In the genomic region with DNA sequence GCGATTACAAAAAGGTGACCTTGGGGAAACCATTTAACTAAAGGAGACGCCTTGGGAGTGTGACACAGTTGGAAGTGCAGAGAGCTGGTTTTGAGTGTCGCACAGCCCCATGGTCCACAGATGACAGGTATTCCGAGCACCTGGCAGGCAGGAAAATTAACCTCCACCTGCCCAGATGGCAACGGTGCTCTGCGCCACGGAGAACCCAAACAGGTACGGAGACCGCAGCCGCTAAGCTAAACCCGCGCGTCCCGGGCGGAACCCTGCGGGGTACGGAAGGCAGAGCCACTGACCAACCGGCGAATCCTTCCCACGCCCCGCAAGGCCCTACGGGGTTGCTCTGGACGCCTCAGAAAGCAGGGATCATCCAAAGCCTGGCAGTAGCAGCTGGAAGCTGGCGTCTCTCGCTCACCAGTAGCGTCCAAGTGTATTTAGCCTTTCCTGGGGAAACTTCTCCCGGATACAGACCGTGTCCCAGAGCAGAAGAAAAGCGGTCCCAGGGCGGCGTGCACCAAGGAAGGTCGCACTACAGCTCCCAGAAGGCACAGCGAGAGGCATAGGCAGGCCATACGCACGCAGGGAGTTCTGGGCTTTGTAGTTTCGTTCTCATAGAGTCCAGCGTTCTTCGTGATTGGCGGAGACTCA, we compare ENCODE assay signal across 7 mouse cellular contexts. TPM values are rescaled to one million over a fixed set of nuclear protein-coding genes. Genes with fewer than 3 reads are reported as not detected.
DNase-seq lines count a peak whose midpoint lies in the region; ATAC-seq lines count a peak whose summit lies in the region.

Gene Fastkd1 (minus strand): TSS at position 536 of the 645 bp plus-strand sequence.

- peaks cover 16% of the 10 kb centered on the region for H3K36me3 ChIP-seq in embryonic facial prominence, embryonic 10.5 days (replicated peaks)
- no peaks in the 10 kb centered on the region for H3K36me3 ChIP-seq in limb, embryonic 11.5 days (ENCODE audit: control insufficient read depth, insufficient read depth, low read length)
- H3K36me3 ChIP-seq in midbrain, embryonic 14.5 days (ENCODE audit: control insufficient read depth, insufficient read depth, low read length), result 0 out of 2 replicates have a peak, but pooled peaks cover 9% of the 10 kb centered on the region

- no peaks in the 10 kb centered on the region for H3K27me3 ChIP-seq in embryonic facial prominence, embryonic 10.5 days (replicated peaks; ENCODE audit: low read depth, poor library complexity, severe bottlenecking)
- no peaks in the 10 kb centered on the region for H3K27me3 ChIP-seq in limb, embryonic 11.5 days (ENCODE audit: control insufficient read depth, insufficient read depth, low read length)
- H3K27me3 ChIP-seq in midbrain, embryonic 14.5 days (ENCODE audit: control insufficient read depth, insufficient read depth, low read length), result no peaks in the 10 kb centered on the region

- peak within 1 kb of the TSS; percentile 81 for H3K9ac ChIP-seq in limb, embryonic 11.5 days (ENCODE audit: low read length)
- peak within 1 kb of the TSS; percentile 60 for H3K9ac ChIP-seq in midbrain, embryonic 14.5 days (replicated peaks; ENCODE audit: low read length)

- DNase-seq in adrenal gland, postnatal 10 days, result peak; percentile 88
- DNase-seq in embryonic facial prominence, embryonic 10.5 days (ENCODE audit: low spot score), result peak; percentile 85
- peak; percentile 99 for DNase-seq in heart, adult 11 months
- DNase-seq in kidney, adult 18-20 months, result peak; percentile 90
- peak; percentile 85 for DNase-seq in limb, embryonic 11.5 days (ENCODE audit: low spot score)
- DNase-seq in midbrain, embryonic 14.5 days, result peak; percentile 95
- peak; percentile 68 to 73 for DNase-seq in spleen, adult 18-20 months

- H3K4me1 ChIP-seq in embryonic facial prominence, embryonic 10.5 days, result peaks cover 7% of the 10 kb centered on the region
- H3K4me1 ChIP-seq in limb, embryonic 11.5 days (ENCODE audit: control insufficient read depth, insufficient read depth, low read length), result no peaks in the 10 kb centered on the region
- 0 out of 2 replicates have a peak, but pooled peaks cover 2% of the 10 kb centered on the region for H3K4me1 ChIP-seq in midbrain, embryonic 14.5 days (ENCODE audit: control insufficient read depth, insufficient read depth, low read length)

- peak within 1 kb of the TSS; percentile 67 for H3K4me2 ChIP-seq in limb, embryonic 11.5 days (ENCODE audit: low read depth, severe bottlenecking)
- peak within 1 kb of the TSS; percentile 72 for H3K4me2 ChIP-seq in midbrain, embryonic 14.5 days (ENCODE audit: low read length)

- H3K9me3 ChIP-seq in embryonic facial prominence, embryonic 10.5 days, result no peaks in the 10 kb centered on the region
- no peaks in the 10 kb centered on the region for H3K9me3 ChIP-seq in limb, embryonic 11.5 days (ENCODE audit: control insufficient read depth, low read length)
- H3K9me3 ChIP-seq in midbrain, embryonic 14.5 days (ENCODE audit: control insufficient read depth, low read length), result no peaks in the 10 kb centered on the region

- H3K27ac ChIP-seq in embryonic facial prominence, embryonic 10.5 days (replicated peaks), result peak within 1 kb of the TSS; percentile 85
- H3K27ac ChIP-seq in limb, embryonic 11.5 days (replicated peaks; ENCODE audit: low read depth, low read length), result 0 out of 2 replicates have a peak within 1 kb of the TSS, but pooled peaks have one; percentile 14
- 0 out of 2 replicates have a peak within 1 kb of the TSS, but pooled peaks have one; percentile 5 for H3K27ac ChIP-seq in midbrain, embryonic 14.5 days (replicated peaks; ENCODE audit: low read depth, low read length)

- H3K4me3 ChIP-seq in embryonic facial prominence, embryonic 10.5 days, result peak within 1 kb of the TSS; percentile 87
- H3K4me3 ChIP-seq in limb, embryonic 11.5 days (ENCODE audit: low read depth, low read length), result peak within 1 kb of the TSS; percentile 82
- H3K4me3 ChIP-seq in midbrain, embryonic 14.5 days (replicated peaks; ENCODE audit: low read depth, low read length), result peak within 1 kb of the TSS; percentile 58

- ATAC-seq in limb, embryonic 11.5 days (ENCODE audit: insufficient number of reproducible peaks, low FRiP score, low TSS enrichment, low read depth), result peak; percentile 96
- ATAC-seq in midbrain, embryonic 14.5 days (ENCODE audit: low FRiP score, low TSS enrichment), result peak; percentile 99

- under 1% methylated on average over 39 of the region's 39 CpGs for WGBS in embryonic facial prominence, embryonic 10.5 days
- WGBS in limb, embryonic 11.5 days, result under 1% methylated on average over 39 of the region's 39 CpGs
- WGBS in midbrain, embryonic 14.5 days, result under 1% methylated on average over 39 of the region's 39 CpGs

RNA-seq across cellular contexts. Expression of gene Fastkd1, which starts in this region (rescaled TPM):
- total RNA-seq in adrenal gland, postnatal 10 days (2021), result 10 to 100 TPM; 29.5 to 38.9 TPM
- 14.4 and 16.3 TPM in 2 replicates for polyA plus RNA-seq in embryonic facial prominence, embryonic 10.5 days (2016; fragmentation: Nextera tagmentation; extraction: Ambion mirVana)
- polyA plus RNA-seq in limb, embryonic 11.5 days (2014; fragmentation: Nextera tagmentation; extraction: Ambion mirVana), result 17.5 and 18.3 TPM in 2 replicates
- polyA plus RNA-seq in midbrain, embryonic 14.5 days (2014; fragmentation: Nextera tagmentation; extraction: Ambion mirVana), result 15.7 and 20.1 TPM in 2 replicates

Comparison
In these comparisons a context has a peak if more than half of its experiments do, and no peak if none do; other contexts are left out.
1. Peak in every context shown above with its lines: DNase-seq, ATAC-seq, H3K4me3 ChIP-seq and H3K27ac ChIP-seq.
2. H3K27ac ChIP-seq: peak in every context shown above with its lines; median percentile 85 in embryonic facial prominence, embryonic 10.5 days; 14 in limb, embryonic 11.5 days; 5 in midbrain, embryonic 14.5 days.